Mouse (Mus musculus) lung, embryonic 14.5 days (tissue): ENCODE data around the gene Naif1. TPM values are rescaled to one million over a fixed set of nuclear protein-coding genes. Genes with fewer than 3 reads are reported as not detected.

Source experiments
- ATAC-seq: fragments of 200-750 bp; cut with Nextera tagmentation; 2 replicates; pipeline ENCODE4 v1.8.0; 2017; ENCODE audit warnings: mild to moderate bottlenecking, moderate TSS enrichment, moderate library complexity; ENCODE audit not compliant: insufficient read depth
- DNase-seq: peaks from one replicate; pipeline ENCODE4 v3.0.0-alpha.2; 2015
- H3K27ac ChIP-seq: fragments of 300-500 bp; sonication (generic); 2 replicates; pipeline ENCODE4 v1.5.1; 2014; ENCODE audit warnings: low read depth, mild to moderate bottlenecking, moderate library complexity
- H3K27me3 ChIP-seq: fragments of 300-500 bp; sonication (generic); 2 replicates; pipeline ENCODE4 v1.6.1; 2014; ENCODE audit warnings: low read length, control low read depth; ENCODE audit not compliant: insufficient read depth
- H3K36me3 ChIP-seq: fragments of 300-500 bp; sonication (generic); 2 replicates; pipeline ENCODE4 v1.6.1; 2014; ENCODE audit warnings: control low read depth; ENCODE audit not compliant: insufficient read depth
- H3K4me1 ChIP-seq: fragments of 300-500 bp; sonication (generic); 2 replicates; pipeline ENCODE4 v1.6.1; 2014; ENCODE audit warnings: antibody characterized with exemption, control low read depth; ENCODE audit not compliant: insufficient read depth
- H3K4me2 ChIP-seq: fragments of 300-500 bp; sonication (generic); 2 replicates; pipeline ENCODE4 v1.6.1; 2014; ENCODE audit warnings: mild to moderate bottlenecking
- H3K4me3 ChIP-seq: fragments of 300-500 bp; sonication (generic); 2 replicates; pipeline ENCODE4 v1.5.1; 2014; ENCODE audit warnings: low read depth, low read length
- H3K9ac ChIP-seq: fragments of 300-500 bp; sonication (generic); 2 replicates; pipeline ENCODE4 v1.6.1; 2014
- H3K9me3 ChIP-seq: fragments of 300-500 bp; sonication (generic); 2 replicates; pipeline ENCODE4 v1.6.1; 2016; ENCODE audit warnings: low read depth, low read length, control low read depth
- CTCF ChIP-seq: IDR thresholded peaks from 2 replicates; pipeline ENCODE4 v1.5.1; 2016; ENCODE audit warnings: antibody characterized with exemption, low read depth
- WGBS: fragments of 180-500 bp; shearing (Covaris S2); extraction: QIAGEN DNeasy Blood & Tissue Kit; methylation state at CpG from one replicate; pipeline ENCODE4 v1.1.7; 2014; 5-methylcytosine and 5-hydroxymethylcytosine counted together
- polyA plus RNA-seq: library from polyadenylated mRNA; unstranded; fragments of >200 nt; fragmentation: Nextera tagmentation; extraction: Ambion mirVana; gene quantifications from 2 replicates; pipeline ENCODE4 v1.2.1, GENCODE M21; 2014

Gene Naif1
- polyA plus RNA-seq, 1 experiment from 2014 or later = 6.5 TPM

DNA sequence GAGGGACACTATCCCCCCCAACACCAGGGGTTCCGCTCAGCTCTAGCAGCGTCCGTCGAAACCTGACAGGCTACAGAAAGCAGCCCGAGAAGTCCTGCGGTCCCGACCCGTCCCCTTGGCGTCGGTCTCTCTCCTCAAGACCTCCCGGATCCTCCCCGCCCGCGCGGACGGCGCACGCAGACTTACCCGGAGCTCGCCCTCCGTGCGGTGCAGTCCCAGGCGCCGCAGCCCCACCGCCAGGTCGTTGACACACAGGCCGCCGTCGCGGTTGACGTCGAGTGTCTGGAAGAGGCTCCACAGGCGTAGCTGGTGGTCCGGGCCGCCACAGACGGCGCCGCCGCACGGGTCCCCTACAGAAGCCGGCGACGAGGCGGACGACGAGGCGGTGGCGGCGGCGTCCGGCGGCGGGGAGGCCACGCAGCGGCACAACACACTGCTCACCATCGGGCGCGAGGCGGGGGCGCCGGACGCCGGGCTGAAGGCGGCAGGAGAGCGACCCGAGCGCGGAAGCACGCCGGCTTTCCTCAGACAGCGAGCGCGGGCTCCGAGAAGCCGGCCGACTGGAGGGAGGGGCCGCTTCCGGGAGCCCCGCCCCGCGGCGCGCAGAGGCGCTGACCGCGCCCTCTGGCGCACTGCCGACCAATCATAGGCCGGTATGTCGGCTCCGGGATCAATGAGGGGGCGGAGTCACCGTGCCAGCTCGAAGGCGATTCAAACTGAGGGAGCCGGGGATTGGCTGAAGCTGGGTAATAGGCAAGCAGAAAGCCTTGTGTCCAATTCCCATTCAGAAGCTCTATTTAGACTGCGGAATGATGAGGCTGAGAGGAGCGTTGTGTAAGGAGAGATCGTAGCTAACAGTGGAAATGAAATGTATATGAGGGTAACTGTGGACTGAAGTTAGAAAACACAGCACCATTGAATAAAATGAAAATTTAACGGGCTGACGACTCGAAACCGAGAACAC lies 906 bp downstream of the Naif1 start, which contains the start of gene Slc25a25:
TSS of gene Slc25a25 (minus strand) at position 565 of the 964 bp plus-strand sequence.
- 0 out of 2 replicates have a peak, but pooled peaks cover 5% of the 10 kb centered on the region for H3K36me3 ChIP-seq
- peak within 1 kb of the TSS; percentile 94 for H3K4me2 ChIP-seq
- TF ChIP-seq CTCF = no peak
- H3K9ac ChIP-seq = peak within 1 kb of the TSS; percentile 77
- peak within 1 kb of the TSS; percentile 82 for H3K4me3 ChIP-seq
- ATAC-seq (peak; percentile 84), DNase-seq (peak; percentile 99)
- peak within 1 kb of the TSS; percentile 92 for H3K27ac ChIP-seq
- under 1% methylated on average over 103 of the region's 103 CpGs for WGBS
- no peaks in the 10 kb centered on the region for H3K9me3 ChIP-seq
- peaks cover 18% of the 10 kb centered on the region; the same call in 1 of the 2 replicates for H3K4me1 ChIP-seq
- no peaks in the 10 kb centered on the region for H3K27me3 ChIP-seq

DNA sequence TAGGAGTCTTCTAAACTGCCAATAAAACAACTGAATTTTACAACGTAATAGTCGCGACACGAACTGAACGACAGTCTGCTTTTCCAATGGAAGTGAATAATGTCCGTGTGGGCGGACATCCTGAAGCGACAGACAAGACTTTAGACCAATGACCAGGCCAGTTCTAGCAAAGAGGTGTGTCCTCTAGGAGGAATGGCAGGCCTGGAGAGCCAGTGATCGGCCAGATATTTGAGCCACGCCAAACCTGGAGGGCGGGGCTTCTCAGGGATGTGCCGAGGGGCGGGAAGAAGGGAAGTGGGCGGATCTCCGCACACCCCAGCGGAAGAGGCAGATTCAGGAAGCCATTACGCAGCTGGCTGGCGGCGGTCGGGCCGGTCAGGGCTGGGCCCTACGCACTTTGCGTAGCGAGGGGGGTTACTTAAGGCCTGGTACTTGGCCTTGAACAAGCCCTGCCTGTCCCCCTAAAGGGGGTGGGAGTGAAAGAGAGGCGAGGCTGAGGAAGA lies 1.7 kb downstream of the Naif1 start:
- Histone ChIP-seq H3K9me3 (no peaks in the 10 kb centered on the region), H3K36me3 (0 out of 2 replicates have a peak, but pooled peaks cover 7% of the 10 kb centered on the region), H3K27me3 (no peaks in the 10 kb centered on the region), H3K4me3 (peak overlapping the region; percentile 82), H3K9ac (peak overlapping the region; percentile 77), H3K27ac (peak overlapping the region; percentile 92), H3K4me1 (peaks cover 18% of the 10 kb centered on the region; the same call in 1 of the 2 replicates), H3K4me2 (peak overlapping the region; percentile 94)
- ATAC-seq (peak; percentile 96), DNase-seq (peak; percentile 100)
- TF ChIP-seq CTCF = no peak
- under 1% methylated on average over 25 of the region's 25 CpGs for WGBS

DNA sequence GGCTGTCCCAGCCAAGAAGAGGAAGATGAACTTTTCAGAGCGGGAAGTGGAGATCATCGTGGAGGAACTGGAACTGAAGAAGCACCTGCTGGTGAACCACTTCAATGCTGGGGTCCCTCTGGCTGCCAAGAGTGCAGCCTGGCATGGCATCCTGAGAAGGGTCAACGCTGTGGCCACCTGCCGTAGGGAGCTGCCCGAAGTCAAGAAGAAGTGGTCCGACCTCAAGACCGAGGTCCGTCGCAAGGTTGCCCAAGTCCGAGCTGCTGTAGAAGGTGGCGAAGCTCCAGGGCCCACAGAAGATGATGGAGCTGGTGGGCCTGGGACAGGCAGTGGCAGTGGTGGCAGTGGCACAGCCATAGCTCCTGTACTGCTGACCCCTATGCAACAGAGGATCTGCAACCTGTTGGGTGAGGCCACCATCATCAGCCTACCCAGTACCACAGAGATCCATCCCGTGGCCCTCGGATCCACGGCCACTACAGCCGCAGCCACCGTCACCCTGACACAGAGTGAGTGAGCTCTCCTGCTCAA lies 2.2 kb downstream of the Naif1 start:
- DNase-seq (no peak), ATAC-seq (no peak)
- WGBS = 92% methylated on average over 16 of the region's 16 CpGs
- Histone ChIP-seq H3K4me2 (peak overlapping the region; percentile 94), H3K4me1 (peaks cover 15% of the 10 kb centered on the region; the same call in 1 of the 2 replicates), H3K36me3 (0 out of 2 replicates have a peak, but pooled peaks cover 7% of the 10 kb centered on the region), H3K27ac (peak overlapping the region; percentile 19), H3K4me3 (peak overlapping the region; percentile 82), H3K9ac (peak overlapping the region; percentile 10; the same call in 1 of the 2 replicates), H3K27me3 (no peaks in the 10 kb centered on the region), H3K9me3 (no peaks in the 10 kb centered on the region)
- TF ChIP-seq CTCF = 0 out of 2 replicates have a peak, but pooled peaks have one; percentile 8

DNA sequence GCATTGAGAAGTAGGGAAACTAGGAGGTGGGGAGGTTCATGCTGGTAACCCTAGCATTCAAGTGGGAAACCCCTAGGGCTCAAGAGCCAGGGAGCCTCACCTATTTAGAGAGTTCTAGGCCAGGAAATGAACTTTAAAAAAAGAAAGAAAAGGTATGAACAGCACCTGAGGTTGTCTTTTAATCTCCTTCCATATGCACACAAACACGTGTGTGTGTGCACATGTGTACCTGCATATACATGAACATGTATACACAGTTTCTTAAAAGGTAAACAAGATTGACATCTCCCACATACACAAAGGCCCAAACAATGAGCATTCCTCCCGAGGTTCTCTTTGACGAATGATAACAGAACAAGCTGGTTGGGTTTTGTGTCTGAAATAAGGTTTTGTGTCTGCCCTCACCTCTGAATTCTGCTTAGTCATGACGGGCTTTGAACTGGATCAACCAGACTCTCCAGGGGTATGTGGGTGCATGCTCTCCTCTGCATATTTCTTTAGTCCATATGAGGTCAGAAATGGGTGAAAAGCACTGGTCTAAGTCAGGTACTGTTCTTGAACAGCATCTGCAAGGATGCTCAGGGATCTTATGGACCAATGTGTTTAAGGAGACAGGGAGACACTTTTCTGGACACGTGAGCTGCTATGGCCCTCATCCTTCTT lies 3.5 kb downstream of the Naif1 start:
- no peak for TF ChIP-seq CTCF
- ATAC-seq = no peak
- 0 out of 2 replicates have a peak, but pooled peaks cover 7% of the 10 kb centered on the region for H3K36me3 ChIP-seq
- 70% methylated on average over 5 of the region's 5 CpGs for WGBS
- no peak for DNase-seq
- no peak overlapping the region for H3K9ac ChIP-seq
- H3K4me2 ChIP-seq = peak overlapping the region; percentile 94; the same call in 1 of the 2 replicates
- no peak overlapping the region for H3K4me3 ChIP-seq
- peaks cover 13% of the 10 kb centered on the region; the same call in 1 of the 2 replicates for H3K4me1 ChIP-seq
- no peak overlapping the region for H3K27ac ChIP-seq
- no peaks in the 10 kb centered on the region for H3K27me3 ChIP-seq
- H3K9me3 ChIP-seq = no peaks in the 10 kb centered on the region

DNA sequence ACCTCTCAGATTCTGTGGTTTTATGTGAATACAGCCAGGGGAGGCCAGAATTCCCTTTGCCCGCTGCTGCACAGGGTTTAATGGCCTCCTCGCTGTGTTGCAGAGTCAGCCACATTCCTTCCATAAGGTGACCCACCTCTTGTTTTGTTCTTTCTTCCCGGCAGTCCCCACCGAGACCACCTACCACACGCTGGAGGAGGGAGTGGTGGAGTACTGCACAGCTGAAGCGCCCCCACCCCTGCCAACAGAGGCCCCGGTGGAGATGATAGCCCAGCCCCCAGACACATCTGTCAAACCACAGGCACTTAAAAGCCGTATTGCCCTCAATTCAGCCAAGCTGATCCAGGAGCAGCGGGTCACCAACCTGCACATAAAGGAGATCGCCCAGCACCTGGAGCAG lies 4.4 kb downstream of the Naif1 start:
- Histone ChIP-seq H3K9ac (no peak overlapping the region), H3K27me3 (no peaks in the 10 kb centered on the region), H3K4me1 (peaks cover 13% of the 10 kb centered on the region; the same call in 1 of the 2 replicates), H3K9me3 (no peaks in the 10 kb centered on the region), H3K4me2 (peak overlapping the region; percentile 10; the same call in 1 of the 2 replicates), H3K36me3 (0 out of 2 replicates have a peak, but pooled peaks cover 7% of the 10 kb centered on the region), H3K4me3 (no peak overlapping the region), H3K27ac (no peak overlapping the region; the same call in 1 of the 2 replicates)
- DNase-seq (no peak), ATAC-seq (no peak)
- TF ChIP-seq CTCF = no peak
- 63% methylated on average over 10 of the region's 10 CpGs for WGBS

DNA sequence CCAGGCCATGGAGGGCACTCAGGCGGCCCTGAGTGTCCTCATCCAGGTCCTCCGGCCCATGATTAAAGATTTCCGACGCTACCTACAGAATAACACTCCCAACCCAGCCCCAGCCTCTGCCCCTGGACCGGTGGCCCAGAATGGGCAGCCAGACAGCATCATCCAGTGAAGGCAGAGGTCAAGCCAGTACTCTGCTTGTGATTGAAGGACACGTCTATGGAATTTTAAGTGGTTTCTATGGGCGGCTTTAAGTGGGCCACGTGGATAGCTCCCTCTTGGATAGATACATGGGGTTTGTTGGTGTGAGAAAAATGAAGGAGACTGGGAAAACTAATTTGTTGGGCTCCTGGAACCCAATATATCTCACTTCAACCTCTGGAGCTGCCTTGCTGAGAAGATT lies 4.8 kb downstream of the Naif1 start:
- WGBS = 72% methylated on average over 8 of the region's 8 CpGs
- ATAC-seq = no peak
- no peak for TF ChIP-seq CTCF
- no peak overlapping the region for H3K9ac ChIP-seq
- H3K4me2 ChIP-seq = peak overlapping the region; percentile 10; the same call in 1 of the 2 replicates
- H3K36me3 ChIP-seq = 0 out of 2 replicates have a peak, but pooled peaks cover 7% of the 10 kb centered on the region
- H3K4me3 ChIP-seq = no peak overlapping the region
- H3K9me3 ChIP-seq = no peaks in the 10 kb centered on the region
- H3K4me1 ChIP-seq = peaks cover 12% of the 10 kb centered on the region; the same call in 1 of the 2 replicates
- no peaks in the 10 kb centered on the region for H3K27me3 ChIP-seq
- peak; percentile 17 for DNase-seq
- no peak overlapping the region; the same call in 1 of the 2 replicates for H3K27ac ChIP-seq
